ENCODE assay signal across 25 mouse cellular contexts in genomic region chr4:32205825-32206224, GRCm38 (mm10). TPM values are rescaled to one million over a fixed set of nuclear protein-coding genes. Genes with fewer than 3 reads are reported as not detected.
DNase-seq lines count a peak whose midpoint lies in the region; ATAC-seq and TF ChIP-seq lines count a peak whose summit lies in the region.
"Had no signal": no experiment of that assay in that cellular context is flagged by ENCODE, and none has a peak within 500 bp of the region (broad histone marks: within the 10 kb centered on the region; RNA-seq: fewer than 3 reads in every experiment).

No protein-coding gene starts in this region.

- TF ChIP-seq POLR2A in MEL (IDR thresholded peaks at IDR 0.05; ENCODE audit: control insufficient read depth in 1 of 2, insufficient read depth in 1 of 2, low read depth in 1 of 2, low read length in 2 of 2, poor library complexity in 1 of 2) = no peak

- H3K4me3 ChIP-seq in MEL (ENCODE audit: control insufficient read depth in 1 of 2, insufficient read depth in 1 of 2, low read depth in 2 of 2, low read length in 2 of 2) = no peak overlapping the region
- no peak overlapping the region for H3K4me3 ChIP-seq in liver, embryonic 11.5 days (ENCODE audit: low read depth, low read length)
- no peak overlapping the region for H3K4me3 ChIP-seq in liver, embryonic 15.5 days (replicated peaks)
- H3K4me3 ChIP-seq in intestine, postnatal 0 days (ENCODE audit: low read depth, low read length) = no peak overlapping the region
- H3K4me3 ChIP-seq: embryonic facial prominence, embryonic 15.5 days; erythroblast, embryonic 14.5 days; forebrain, embryonic 10.5 days; gastrocnemius, adult 2 months; heart, embryonic 10.5 days; heart, embryonic 15.5 days had no signal

- H3K9me3 ChIP-seq in MEL (replicated peaks; ENCODE audit: insufficient read depth, low read length) = no peaks in the 10 kb centered on the region
- no peaks in the 10 kb centered on the region for H3K9me3 ChIP-seq in liver, embryonic 11.5 days (ENCODE audit: control insufficient read depth, low read length)
- no peaks in the 10 kb centered on the region for H3K9me3 ChIP-seq in liver, embryonic 15.5 days (replicated peaks)
- H3K9me3 ChIP-seq in intestine, postnatal 0 days (ENCODE audit: control insufficient read depth) = no peaks in the 10 kb centered on the region
- H3K9me3 ChIP-seq: embryonic facial prominence, embryonic 15.5 days; forebrain, embryonic 10.5 days; G1E; heart, embryonic 10.5 days; heart, embryonic 15.5 days had no signal

- peak overlapping the region; percentile 20; the same call in 1 of the 2 replicates for H3K4me2 ChIP-seq in liver, embryonic 11.5 days
- H3K4me2 ChIP-seq in liver, embryonic 15.5 days = peak overlapping the region; percentile 8
- no peak overlapping the region for H3K4me2 ChIP-seq in intestine, postnatal 0 days (replicated peaks; ENCODE audit: low read depth)
- H3K4me2 ChIP-seq: embryonic facial prominence, embryonic 15.5 days; heart, embryonic 15.5 days; hindbrain, embryonic 14.5 days had no signal

- no peak for TF ChIP-seq CTCF in MEL (IDR thresholded peaks at IDR 0.05 in 2 of 3, conservative IDR thresholded peaks at IDR 0.05 in 1 of 3; ENCODE audit: control insufficient read depth in 1 of 3, insufficient read depth in 1 of 3, low read depth in 2 of 3, low read length in 3 of 3, poor library complexity in 1 of 3, severe bottlenecking in 1 of 3)
- no peak for TF ChIP-seq CTCF in intestine, postnatal 0 days (IDR thresholded peaks at IDR 0.05; ENCODE audit: low read depth)

- H3K79me2 ChIP-seq in MEL (ENCODE audit: control insufficient read depth, insufficient read depth, low read length, poor library complexity) = no peaks in the 10 kb centered on the region

- peaks cover 0 to 26% of the 10 kb centered on the region in 2 experiments; a peak in 2 of 4 replicates for H3K36me3 ChIP-seq in MEL (ENCODE audit: control insufficient read depth in 1 of 2, insufficient read depth in 2 of 2, low read length in 2 of 2)
- H3K36me3 ChIP-seq in liver, embryonic 11.5 days (ENCODE audit: control insufficient read depth, insufficient read depth, low read length) = no peaks in the 10 kb centered on the region
- H3K36me3 ChIP-seq in liver, embryonic 15.5 days (replicated peaks) = no peaks in the 10 kb centered on the region
- H3K36me3 ChIP-seq in intestine, postnatal 0 days (ENCODE audit: control insufficient read depth, insufficient read depth) = no peaks in the 10 kb centered on the region
- H3K36me3 ChIP-seq: embryonic facial prominence, embryonic 15.5 days; forebrain, embryonic 10.5 days; G1E; heart, embryonic 10.5 days; heart, embryonic 15.5 days had no signal

- TF ChIP-seq EP300 in MEL (IDR thresholded peaks at IDR 0.05; ENCODE audit: low read depth in 1 of 2, low read length in 2 of 2) = peak in 1 of 2 experiments; percentile 31; a peak in 1 of 4 replicates

- DNase-seq in MEL (ENCODE audit: low read depth, low spot score) = peak; percentile 13
- DNase-seq in liver, embryonic 11.5 days (ENCODE audit: low spot score) = no peak
- no peak for DNase-seq in urinary bladder, adult 18-20 months (ENCODE audit: low spot score in 2 of 2)
- DNase-seq in adrenal gland, adult (ENCODE audit: inconsistent age in 2 of 2, low spot score in 1 of 2) = no peak
- DNase-seq: adrenal gland, postnatal 14 days; B cell, adult 2 months; cerebellum, adult 8-10 months; cerebellum, postnatal 14 days; embryo, embryonic 11 days; gastrocnemius, adult 2 months; gastrocnemius, postnatal 36 days; heart, adult 11 months; heart, postnatal 14 days had no signal

- no peak for TF ChIP-seq RAD21 in MEL (IDR thresholded peaks at IDR 0.05; ENCODE audit: low read depth, low read length)

- H3K9ac ChIP-seq in MEL (ENCODE audit: control insufficient read depth, low read depth, low read length, poor library complexity, severe bottlenecking) = no peak overlapping the region
- no peak overlapping the region for H3K9ac ChIP-seq in liver, embryonic 11.5 days (ENCODE audit: low read depth, low read length)
- no peak overlapping the region for H3K9ac ChIP-seq in liver, embryonic 15.5 days
- no peak overlapping the region for H3K9ac ChIP-seq in intestine, postnatal 0 days (ENCODE audit: low read depth, low read length)
- H3K9ac ChIP-seq: embryonic facial prominence, embryonic 15.5 days; heart, embryonic 15.5 days; hindbrain, embryonic 14.5 days had no signal

- peak overlapping the region; percentile 14; the same call in 1 of the 2 replicates for H3K27ac ChIP-seq in MEL (ENCODE audit: control insufficient read depth, low read depth, low read length)
- H3K27ac ChIP-seq in liver, embryonic 11.5 days (ENCODE audit: low read depth, low read length) = no peak overlapping the region
- no peak overlapping the region for H3K27ac ChIP-seq in liver, embryonic 15.5 days (replicated peaks)
- no peak overlapping the region for H3K27ac ChIP-seq in intestine, postnatal 0 days (ENCODE audit: low read depth, low read length)
- H3K27ac ChIP-seq: embryonic facial prominence, embryonic 15.5 days; forebrain, embryonic 10.5 days; gastrocnemius, adult 2 months; heart, embryonic 10.5 days; heart, embryonic 15.5 days; hindbrain, embryonic 14.5 days had no signal

- 23% methylated on average over 2 of the region's 2 CpGs for WGBS in liver, embryonic 11.5 days
- WGBS in liver, embryonic 15.5 days (ENCODE audit: insufficient replicate concordance) = 23% methylated on average over 2 of the region's 2 CpGs
- WGBS in intestine, postnatal 0 days = 52% methylated on average over 2 of the region's 2 CpGs

- peak; percentile 80 for ATAC-seq in liver, embryonic 11.5 days (replicated peaks; ENCODE audit: low FRiP score)
- ATAC-seq in liver, embryonic 15.5 days (ENCODE audit: insufficient read depth) = peak; percentile 70
- peak; percentile 66 for ATAC-seq in megakaryocyte-erythroid progenitor cell, adult 5-6 weeks (replicated peaks; ENCODE audit: low FRiP score, low TSS enrichment, poor library complexity, severe bottlenecking)
- no peak for ATAC-seq in intestine, postnatal 0 days
- ATAC-seq: CD4-positive, CD25-positive, alpha-beta regulatory T cell, adult 4 months; forebrain, embryonic 14.5 days had no signal

- peaks cover 0 to 28% of the 10 kb centered on the region in 2 experiments for H3K4me1 ChIP-seq in MEL (ENCODE audit: control insufficient read depth in 1 of 2, insufficient read depth in 2 of 2, low read length in 2 of 2)
- peaks cover 14% of the 10 kb centered on the region for H3K4me1 ChIP-seq in liver, embryonic 11.5 days (replicated peaks; ENCODE audit: control insufficient read depth, insufficient read depth, low read length)
- H3K4me1 ChIP-seq in liver, embryonic 15.5 days (replicated peaks) = peaks cover 37% of the 10 kb centered on the region
- no peaks in the 10 kb centered on the region for H3K4me1 ChIP-seq in intestine, postnatal 0 days (replicated peaks; ENCODE audit: control insufficient read depth, insufficient read depth, low read length)
- H3K4me1 ChIP-seq: embryonic facial prominence, embryonic 15.5 days had no signal

- H3K27me3 ChIP-seq in MEL (ENCODE audit: control insufficient read depth in 1 of 2, insufficient read depth in 2 of 2, low read length in 2 of 2) = no peaks in the 10 kb centered on the region; a peak in 1 of 4 replicates
- H3K27me3 ChIP-seq in liver, embryonic 11.5 days (replicated peaks; ENCODE audit: control insufficient read depth, insufficient read depth, low read length) = no peaks in the 10 kb centered on the region
- no peaks in the 10 kb centered on the region for H3K27me3 ChIP-seq in liver, embryonic 15.5 days
- H3K27me3 ChIP-seq in intestine, postnatal 0 days (replicated peaks; ENCODE audit: control insufficient read depth, insufficient read depth, low read length) = no peaks in the 10 kb centered on the region
- H3K27me3 ChIP-seq: embryonic facial prominence, embryonic 15.5 days; heart, embryonic 15.5 days had no signal

TF ChIP-seq in MEL, 35 proteins besides CTCF, POLR2A, EP300 and RAD21:
- TF ChIP-seq TCF12 (IDR thresholded peaks at IDR 0.05; ENCODE audit: low read depth, low read length) = 0 out of 2 replicates have a peak, but pooled peaks have one; percentile 15
- peak; percentile 20; the same call in 1 of the 2 replicates for TF ChIP-seq RCOR1 (IDR thresholded peaks at IDR 0.05; ENCODE audit: low read depth, low read length)
- TF ChIP-seq ETS1 (IDR thresholded peaks at IDR 0.05; ENCODE audit: low read depth, low read length) = peak; percentile 66
- TF ChIP-seq GATA1 (IDR thresholded peaks at IDR 0.05; ENCODE audit: low read depth, low read length) = peak; percentile 44; the same call in 1 of the 2 replicates
- TF ChIP-seq TAL1 (IDR thresholded peaks at IDR 0.05; ENCODE audit: low read length) = no peak
- TF ChIP-seq SIN3A (IDR thresholded peaks at IDR 0.05; ENCODE audit: low read length) = no peak

RNA-seq across cellular contexts. Expression of gene Bach2, which starts 32.8 kb away (rescaled TPM):
- total RNA-seq in MEL (2012; rRNA removed) = not detected in 2 replicates
- under 1 TPM in 1 of 2 experiments, not detected in 1; 0.04 TPM for polyA plus RNA-seq in MEL (2012; ENCODE audit: insufficient read depth in 1 of 2, insufficient read length in 2 of 2, low read depth in 1 of 2, low replicate concordance in 2 of 2, missing spikeins in 1 of 2)
- polyA plus RNA-seq in liver, embryonic 11.5 days (2014; fragmentation: Nextera tagmentation; extraction: Ambion mirVana) = 3.7 and 4.8 TPM in 2 replicates
- 1.5 and 1.6 TPM in 2 replicates for polyA plus RNA-seq in liver, embryonic 15.5 days (2015; fragmentation: Nextera tagmentation; extraction: Ambion mirVana)
- 3.5 and 16.9 TPM in 2 replicates for total RNA-seq in megakaryocyte-erythroid progenitor cell, adult 5-6 weeks (2014; fragmentation: Nextera tagmentation)
- total RNA-seq in megakaryocyte-erythroid progenitor cell, adult 5-6 weeks (2017) = 0.52 and 0.53 TPM in 2 replicates
- 1.1 and 1.4 TPM in 2 replicates for polyA plus RNA-seq in intestine, postnatal 0 days (2015; fragmentation: Nextera tagmentation; extraction: Ambion mirVana)
- polyA plus RNA-seq: G1E had no signal
